Mouse (Mus musculus) testis, adult 2 months (tissue): ENCODE measurements around the gene Lrmda.

Experiments
- CTCF ChIP-seq: fragments of 200-500 bp; IDR thresholded peaks from 2 replicates; pipeline ENCODE4 v1.5.1; 2012; ENCODE audit warnings: low read depth, mild to moderate bottlenecking, inconsistent platforms, low read length, moderate library complexity; ENCODE audit not compliant: control insufficient read depth, insufficient read depth, insufficient replicate concordance
- POLR2A ChIP-seq: fragments of 200-500 bp; IDR thresholded peaks from 2 replicates; pipeline ENCODE4 v1.6.1; 2012; ENCODE audit warnings: low read depth, mild to moderate bottlenecking, inconsistent platforms, low read length, moderate library complexity; ENCODE audit not compliant: control insufficient read depth

DNA sequence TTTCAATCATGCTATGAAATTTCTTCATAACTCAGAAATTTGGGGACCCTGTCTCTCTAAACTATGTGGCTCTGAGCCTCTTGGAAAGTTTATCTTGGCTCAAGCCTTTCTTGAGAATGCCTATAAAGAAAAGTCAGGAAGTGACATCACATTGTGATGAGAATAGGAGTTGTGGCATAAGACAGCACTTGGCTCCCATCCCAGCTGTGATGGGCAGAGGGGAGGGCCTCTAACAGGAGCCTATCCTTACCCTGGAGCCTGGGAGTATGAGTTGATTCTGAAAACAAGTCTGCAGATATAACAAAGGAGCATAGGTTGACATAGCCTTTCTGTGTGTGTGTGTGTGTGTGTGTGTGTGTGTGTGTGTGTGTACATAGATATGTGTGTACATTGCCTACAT lies 730.9 kb downstream of the Lrmda start:
- TF ChIP-seq CTCF (no peak), POLR2A (no peak)
